Comparison of ENCODE assay signal across 20 mouse cellular contexts in genomic region chr8:124953188-124953587, GRCm38 (mm10). TPM values are rescaled to one million over a fixed set of nuclear protein-coding genes. Genes with fewer than 3 reads are reported as not detected.
DNase-seq lines count a peak whose midpoint lies in the region; ATAC-seq and TF ChIP-seq lines count a peak whose summit lies in the region.
"Had no signal": no experiment of that assay in that cellular context is flagged by ENCODE, and none has a peak within 500 bp of the region (broad histone marks: within the 10 kb centered on the region; RNA-seq: fewer than 3 reads in every experiment).

No protein-coding gene starts in this region.

- H3K36me3 ChIP-seq in kidney, postnatal 0 days (ENCODE audit: insufficient read depth, low read length), result no peaks in the 10 kb centered on the region
- H3K36me3 ChIP-seq in kidney, embryonic 15.5 days, result no peaks in the 10 kb centered on the region
- H3K36me3 ChIP-seq in heart, embryonic 16.5 days (ENCODE audit: control insufficient read depth, insufficient read depth), result no peaks in the 10 kb centered on the region
- H3K36me3 ChIP-seq in liver, embryonic 12.5 days, result no peaks in the 10 kb centered on the region
- H3K36me3 ChIP-seq: stomach, embryonic 15.5 days had no signal

- no peak overlapping the region for H3K9ac ChIP-seq in kidney, postnatal 0 days (ENCODE audit: low read depth, low read length)
- H3K9ac ChIP-seq in kidney, embryonic 15.5 days, result no peak overlapping the region
- H3K9ac ChIP-seq in heart, embryonic 16.5 days (ENCODE audit: low read length), result no peak overlapping the region
- no peak overlapping the region for H3K9ac ChIP-seq in liver, embryonic 12.5 days
- H3K9ac ChIP-seq: forebrain, postnatal 0 days; stomach, embryonic 15.5 days had no signal

- H3K27me3 ChIP-seq in kidney, postnatal 0 days (ENCODE audit: insufficient read depth, low read length), result no peaks in the 10 kb centered on the region
- H3K27me3 ChIP-seq in kidney, embryonic 15.5 days, result no peaks in the 10 kb centered on the region
- H3K27me3 ChIP-seq in heart, embryonic 16.5 days (ENCODE audit: control insufficient read depth, insufficient read depth, low read length), result no peaks in the 10 kb centered on the region
- peaks cover 3% of the 10 kb centered on the region for H3K27me3 ChIP-seq in liver, embryonic 12.5 days (replicated peaks)
- H3K27me3 ChIP-seq: CH12.LX; stomach, embryonic 15.5 days had no signal

- ATAC-seq in kidney, postnatal 0 days (replicated peaks; ENCODE audit: low FRiP score, low read depth), result no peak
- no peak for ATAC-seq in kidney, embryonic 15.5 days (replicated peaks; ENCODE audit: low FRiP score)
- no peak for ATAC-seq in heart, embryonic 16.5 days (replicated peaks; ENCODE audit: extremely low read depth, insufficient read depth, low FRiP score)
- no peak for ATAC-seq in liver, embryonic 12.5 days
- ATAC-seq: forebrain, postnatal 0 days; inflammation-experienced regulatory T-cells, adult 6 months had no signal

- DNase-seq in gastrocnemius, postnatal 25 days, result peak; percentile 33
- no peak for DNase-seq in gastrocnemius, adult 8-10 months (ENCODE audit: low spot score in 2 of 2)
- DNase-seq in kidney, postnatal 0 days (ENCODE audit: low spot score), result peak; percentile 36
- peak; percentile 29 to 58 for DNase-seq in kidney, postnatal 36 days
- DNase-seq in cerebellum, adult 9-11 months, result no peak
- DNase-seq: adrenal gland, adult 8-10 months; cerebellum, adult 18-20 months; forebrain, postnatal 0 days; gastrocnemius, postnatal 36 days; layer of hippocampus, postnatal 36 days; liver; lung, adult 2 months; midbrain, embryonic 14.5 days; thymus, adult 2 months had no signal

- 55% methylated on average over 7 of the region's 7 CpGs for WGBS in kidney, postnatal 0 days
- WGBS in kidney, embryonic 15.5 days, result 66% methylated on average over 7 of the region's 7 CpGs
- 59% methylated on average over 7 of the region's 7 CpGs for WGBS in heart, embryonic 16.5 days
- 68% methylated on average over 7 of the region's 7 CpGs for WGBS in liver, embryonic 12.5 days (ENCODE audit: insufficient replicate concordance)

- H3K4me3 ChIP-seq in kidney, postnatal 0 days (replicated peaks; ENCODE audit: low read depth, low read length), result no peak overlapping the region
- H3K4me3 ChIP-seq in kidney, embryonic 15.5 days (replicated peaks), result no peak overlapping the region
- no peak overlapping the region for H3K4me3 ChIP-seq in heart, embryonic 16.5 days (ENCODE audit: low read length)
- no peak overlapping the region for H3K4me3 ChIP-seq in liver, embryonic 12.5 days
- H3K4me3 ChIP-seq: stomach, embryonic 15.5 days had no signal

- no peaks in the 10 kb centered on the region for H3K9me3 ChIP-seq in kidney, postnatal 0 days (replicated peaks; ENCODE audit: low read length)
- H3K9me3 ChIP-seq in kidney, embryonic 15.5 days (replicated peaks), result no peaks in the 10 kb centered on the region
- no peaks in the 10 kb centered on the region for H3K9me3 ChIP-seq in heart, embryonic 16.5 days (replicated peaks; ENCODE audit: control insufficient read depth, low read length)
- no peaks in the 10 kb centered on the region for H3K9me3 ChIP-seq in liver, embryonic 12.5 days (replicated peaks)
- H3K9me3 ChIP-seq: stomach, embryonic 15.5 days had no signal

- H3K4me2 ChIP-seq in kidney, postnatal 0 days (ENCODE audit: low read length), result no peak overlapping the region
- no peak overlapping the region for H3K4me2 ChIP-seq in kidney, embryonic 15.5 days
- H3K4me2 ChIP-seq in heart, embryonic 16.5 days (ENCODE audit: low read depth, low read length), result no peak overlapping the region
- no peak overlapping the region for H3K4me2 ChIP-seq in liver, embryonic 12.5 days
- H3K4me2 ChIP-seq: stomach, embryonic 15.5 days had no signal

- no peak for TF ChIP-seq CTCF in kidney, postnatal 0 days (IDR thresholded peaks at IDR 0.05; ENCODE audit: low read depth)

- no peak overlapping the region for H3K27ac ChIP-seq in kidney, postnatal 0 days
- no peak overlapping the region for H3K27ac ChIP-seq in kidney, embryonic 15.5 days
- peak overlapping the region; percentile 24; the same call in 1 of the 2 replicates for H3K27ac ChIP-seq in heart, embryonic 16.5 days (ENCODE audit: low read length)
- no peak overlapping the region for H3K27ac ChIP-seq in liver, embryonic 12.5 days
- H3K27ac ChIP-seq: stomach, embryonic 15.5 days had no signal

- peaks cover 4% of the 10 kb centered on the region; the same call in 1 of the 2 replicates for H3K4me1 ChIP-seq in kidney, postnatal 0 days (replicated peaks; ENCODE audit: insufficient read depth, low read length)
- H3K4me1 ChIP-seq in kidney, embryonic 15.5 days, result peaks cover 22% of the 10 kb centered on the region
- H3K4me1 ChIP-seq in heart, embryonic 16.5 days (ENCODE audit: control insufficient read depth, insufficient read depth, low read length), result peaks cover 19% of the 10 kb centered on the region
- H3K4me1 ChIP-seq in liver, embryonic 12.5 days, result peaks cover 19% of the 10 kb centered on the region

RNA-seq across cellular contexts. Expression of gene Egln1, which starts 4.1 kb away (rescaled TPM):
- 100 to 1,000 TPM; 101 to 138 TPM for total RNA-seq in gastrocnemius, postnatal 25 days (2021)
- 100 to 1,000 TPM; 170 to 209 (median 181) TPM for total RNA-seq in gastrocnemius, adult 8-10 months (2022)
- polyA plus RNA-seq in kidney, postnatal 0 days (2015; fragmentation: Nextera tagmentation; extraction: Ambion mirVana), result 9.4 and 9.5 TPM in 2 replicates
- 10.9 and 11.1 TPM in 2 replicates for polyA plus RNA-seq in kidney, embryonic 15.5 days (2015; fragmentation: Nextera tagmentation; extraction: Ambion mirVana)
- 17.8 and 19.5 TPM in 2 replicates for polyA plus RNA-seq in heart, embryonic 16.5 days (2015; fragmentation: Nextera tagmentation; extraction: Ambion mirVana)
- polyA plus RNA-seq in liver, embryonic 12.5 days (2016; fragmentation: Nextera tagmentation; extraction: Ambion mirVana), result 4.3 TPM in 2 replicates

RNA-seq across cellular contexts. Expression of gene Sprtn, which starts 55.5 kb away (rescaled TPM):
- 1 to 10 TPM; 4.8 to 5.3 TPM for total RNA-seq in gastrocnemius, postnatal 25 days (2021)
- 1 to 10 TPM; 6.1 to 7.3 (median 6.5) TPM for total RNA-seq in gastrocnemius, adult 8-10 months (2022)
- polyA plus RNA-seq in kidney, postnatal 0 days (2015; fragmentation: Nextera tagmentation; extraction: Ambion mirVana), result 7.9 and 8.3 TPM in 2 replicates
- 9.7 and 10.2 TPM in 2 replicates for polyA plus RNA-seq in kidney, embryonic 15.5 days (2015; fragmentation: Nextera tagmentation; extraction: Ambion mirVana)
- 8.3 and 8.5 TPM in 2 replicates for polyA plus RNA-seq in heart, embryonic 16.5 days (2015; fragmentation: Nextera tagmentation; extraction: Ambion mirVana)
- 11.1 and 12.4 TPM in 2 replicates for polyA plus RNA-seq in liver, embryonic 12.5 days (2016; fragmentation: Nextera tagmentation; extraction: Ambion mirVana)

RNA-seq across cellular contexts. Expression of gene Exoc8, which starts 55.7 kb away (rescaled TPM):
- total RNA-seq in gastrocnemius, postnatal 25 days (2021), result 1 to 10 TPM; 6.2 to 7.3 TPM
- total RNA-seq in gastrocnemius, adult 8-10 months (2022), result 1 to 10 TPM; 7.8 to 8.1 (median 7.9) TPM
- polyA plus RNA-seq in kidney, postnatal 0 days (2015; fragmentation: Nextera tagmentation; extraction: Ambion mirVana), result 5.6 and 6.1 TPM in 2 replicates
- polyA plus RNA-seq in kidney, embryonic 15.5 days (2015; fragmentation: Nextera tagmentation; extraction: Ambion mirVana), result 7.6 and 9.0 TPM in 2 replicates
- polyA plus RNA-seq in heart, embryonic 16.5 days (2015; fragmentation: Nextera tagmentation; extraction: Ambion mirVana), result 6.9 and 7.3 TPM in 2 replicates
- polyA plus RNA-seq in liver, embryonic 12.5 days (2016; fragmentation: Nextera tagmentation; extraction: Ambion mirVana), result 9.4 and 10.5 TPM in 2 replicates

RNA-seq across cellular contexts. Expression of gene Tsnax, which starts 59.6 kb away (rescaled TPM):
- total RNA-seq in gastrocnemius, postnatal 25 days (2021), result 10 to 100 TPM; 52.2 to 67.2 TPM
- total RNA-seq in gastrocnemius, adult 8-10 months (2022), result 10 to 100 TPM; 82.7 to 94.0 (median 89.4) TPM
- 91.9 and 97.4 TPM in 2 replicates for polyA plus RNA-seq in kidney, postnatal 0 days (2015; fragmentation: Nextera tagmentation; extraction: Ambion mirVana)
- polyA plus RNA-seq in kidney, embryonic 15.5 days (2015; fragmentation: Nextera tagmentation; extraction: Ambion mirVana), result 118 and 119 TPM in 2 replicates
- polyA plus RNA-seq in heart, embryonic 16.5 days (2015; fragmentation: Nextera tagmentation; extraction: Ambion mirVana), result 91.8 and 98.2 TPM in 2 replicates
- polyA plus RNA-seq in liver, embryonic 12.5 days (2016; fragmentation: Nextera tagmentation; extraction: Ambion mirVana), result 71.4 TPM in 2 replicates

Comparison
In these comparisons a context has a peak if more than half of its experiments do, and no peak if none do; other contexts are left out.
1. DNase-seq: peak in gastrocnemius, postnatal 25 days (single experiment), kidney, postnatal 0 days (single experiment) and kidney, postnatal 36 days (2 of 2); none in gastrocnemius, adult 8-10 months (0 of 2) and cerebellum, adult 9-11 months (single experiment).